Mouse (Mus musculus) heart, postnatal 25 days (tissue): ENCODE data around the gene Rnf19b. TPM values are rescaled to one million over a fixed set of nuclear protein-coding genes. Genes with fewer than 3 reads are reported as not detected.

ENCODE experiments used
- DNase-seq: peaks from one replicate; pipeline ENCODE4 v3.0.0; 2022; ENCODE audit warnings: low spot score
- intact Hi-C: fragments of 180-260 bp; cut with DNase I; formaldehyde crosslinking; loops from one replicate; pipeline ENCODE4 v1.15.1; 2025
- total RNA-seq, 2 experiments: library from RNA; stranded (reverse); gene quantifications; 2 replicates each; pipeline ENCODE4 v1.2.3; 2021

The Rnf19b gene
- total RNA-seq, 2 experiments from 2014 or later = 21.8 to 21.9 TPM

- intact Hi-C loops = no loop called here
- DNase-seq = no peak
These were observed 4.4 kb downstream of the Rnf19b start for GRCm38 (mm10) chr4:129062281-129063075.

GRCm38 (mm10) chr4:129065688-129066236, 7.7 kb downstream of the Rnf19b start:
- intact Hi-C loops = no loop called here
- no peak for DNase-seq

- no peak for DNase-seq
- intact Hi-C loops = no loop called here
These were observed 9.8 kb downstream of the Rnf19b start for GRCm38 (mm10) chr4:129067638-129068415.

GRCm38 (mm10) chr4:129068848-129069247, 10.8 kb downstream of the Rnf19b start:
- intact Hi-C loops = no loop called here
- no peak for DNase-seq

- intact Hi-C loops = no loop called here
- no peak for DNase-seq
These were observed 21.1 kb downstream of the Rnf19b start for GRCm38 (mm10) chr4:129079126-129079525.

GRCm38 (mm10) chr4:129081041-129081440, 23.0 kb downstream of the Rnf19b start:
- intact Hi-C loops = loop anchor here (5.0 kb wide), 1 partner anchor 154 kb away; no protein-coding TSS in a partner anchor
- DNase-seq = no peak

GRCm38 (mm10) chr4:129081512-129081911, 23.4 kb downstream of the Rnf19b start:
- intact Hi-C loops = loop anchor here (5.0 kb wide), 1 partner anchor 154 kb away; no protein-coding TSS in a partner anchor
- DNase-seq = no peak

GRCm38 (mm10) chr4:129081939-129082338, 23.9 kb downstream of the Rnf19b start:
- intact Hi-C loops = loop anchor here (1.0 to 5.0 kb wide), 2 partner anchors 111 to 155 kb away; no protein-coding TSS in a partner anchor
- DNase-seq = no peak

GRCm38 (mm10) chr4:129082379-129083115, 24.5 kb downstream of the Rnf19b start:
- intact Hi-C loops = loop anchor here (1.0 to 5.0 kb wide), 2 partner anchors 111 to 155 kb away; no protein-coding TSS in a partner anchor
- peak; percentile 21 for DNase-seq

- intact Hi-C loops = loop anchor here (5.0 kb wide), 1 partner anchor 158 kb away; no protein-coding TSS in a partner anchor
- no peak for DNase-seq
These were observed 26.8 kb downstream of the Rnf19b start for GRCm38 (mm10) chr4:129084896-129085295.

GRCm38 (mm10) chr4:129086078-129086477, 28.0 kb downstream of the Rnf19b start:
- DNase-seq = no peak
- intact Hi-C loops = loop anchor here (1.0 kb wide), 2 partner anchors 115 to 178 kb away; no protein-coding TSS in a partner anchor

GRCm38 (mm10) chr4:129087850-129088249, 29.8 kb downstream of the Rnf19b start:
- no peak for DNase-seq
- intact Hi-C loops = no loop called here

GRCm38 (mm10) chr4:129095276-129095675, 37.2 kb downstream of the Rnf19b start:
- no peak for DNase-seq
- intact Hi-C loops = no loop called here

- no peak for DNase-seq
- intact Hi-C loops = no loop called here
These were observed 38.9 kb downstream of the Rnf19b start for GRCm38 (mm10) chr4:129097006-129097405.

- intact Hi-C loops = no loop called here
- DNase-seq = no peak
These were observed 44.2 kb downstream of the Rnf19b start for GRCm38 (mm10) chr4:129102133-129102829.

GRCm38 (mm10) chr4:129105356-129105755, 47.3 kb downstream of the Rnf19b start, which contains the start of gene Tmem54:
Gene Tmem54, plus strand, starts transcription at chr4:129105548.
- DNase-seq = no peak
- intact Hi-C loops = no loop called here

GRCm38 (mm10) chr4:129106073-129106472, 48.0 kb downstream of the Rnf19b start:
- intact Hi-C loops = no loop called here
- no peak for DNase-seq

- no peak for DNase-seq
- intact Hi-C loops = no loop called here
These were observed 49.4 kb downstream of the Rnf19b start for GRCm38 (mm10) chr4:129107348-129107899.

- intact Hi-C loops = no loop called here
- DNase-seq = no peak
These were observed 50.6 kb downstream of the Rnf19b start for GRCm38 (mm10) chr4:129108624-129109023.
